Mouse (Mus musculus) layer of hippocampus, postnatal 14 days (tissue): Measurements from ENCODE around the gene Acat1. TPM values are rescaled to one million over a fixed set of nuclear protein-coding genes. Genes with fewer than 3 reads are reported as not detected.

ENCODE experiments used
- DNase-seq, 2 experiments: peaks; one replicate each; pipeline ENCODE4 v3.0.0; 2021 to 2022; ENCODE audit warnings: low spot score in 2 of 2, mixed read lengths in 1 of 2
- long read RNA-seq, 2 experiments: library from polyadenylated mRNA; stranded (forward); transcript quantifications; one replicate each; pipeline ENCODE4 v2.0.0; 2021
- total RNA-seq, 2 experiments: library from RNA; stranded (reverse); gene quantifications; 2 replicates each; pipeline ENCODE4 v1.2.3; 2021

The Acat1 gene
- total RNA-seq: 100 to 1,000 TPM in 1 of 2 experiments, 10 to 100 TPM in 1; 94.1 to 102 TPM
- long read RNA-seq, experiment 1, transcript Acat1-201 (12 exons, 3,405 nt): major isoform, 147 of 154 reads
- long read RNA-seq, experiment 1, partial matches to known transcripts: 2 of 154 reads
- long read RNA-seq, experiment 1, other reads (novel, unspliced or antisense): 5 of 154 reads
- long read RNA-seq, experiment 2, transcript Acat1-201 (12 exons, 3,405 nt): major isoform, 156 of 179 reads
- long read RNA-seq, experiment 2, partial matches to known transcripts: 10 of 179 reads
- long read RNA-seq, experiment 2, other reads (novel, unspliced or antisense): 12 of 179 reads

GRCm38 (mm10) chr9:53609968-53610781 lies at the start of gene Acat1:
Gene Acat1, minus strand, starts transcription at chr9:53610382.
- DNase-seq: peak; percentile 91 to 94

- no peak for DNase-seq
Observed at GRCm38 (mm10) chr9:53634796-53635195, 24.6 kb upstream of the Acat1 start.

GRCm38 (mm10) chr9:53615246-53615645 lies 5.1 kb upstream of the Acat1 start:
- DNase-seq: no peak

GRCm38 (mm10) chr9:53614286-53614685 lies 4.1 kb upstream of the Acat1 start:
- DNase-seq: no peak

GRCm38 (mm10) chr9:53609306-53609967 lies 745 bp downstream of the Acat1 start:
- peak in 1 of 2 experiments; percentile 15 for DNase-seq

GRCm38 (mm10) chr9:53607816-53608215 lies 2.4 kb downstream of the Acat1 start:
- DNase-seq: no peak

DNA sequence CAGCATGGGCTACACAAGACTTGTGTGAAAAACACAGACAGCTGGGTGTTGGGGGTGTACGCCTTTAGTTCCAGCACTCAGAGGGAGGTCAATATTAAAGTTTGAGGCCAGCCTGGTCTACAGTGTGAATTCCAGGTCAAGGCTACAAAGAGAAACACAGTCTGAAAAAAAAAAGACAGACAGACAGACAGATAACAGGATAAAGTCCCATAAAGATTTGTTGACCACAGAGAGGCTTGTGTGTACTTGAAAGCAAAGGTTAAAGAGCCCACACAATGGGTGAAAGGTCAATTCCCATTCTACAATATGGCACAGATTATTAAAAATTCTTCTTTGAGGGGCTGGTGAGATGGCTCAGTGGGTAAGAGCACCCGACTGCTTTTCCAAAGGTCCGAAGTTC lies 3.0 kb downstream of the Acat1 start:
- DNase-seq: no peak

GRCm38 (mm10) chr9:53604954-53605353 lies 5.2 kb downstream of the Acat1 start:
- DNase-seq: no peak

DNA sequence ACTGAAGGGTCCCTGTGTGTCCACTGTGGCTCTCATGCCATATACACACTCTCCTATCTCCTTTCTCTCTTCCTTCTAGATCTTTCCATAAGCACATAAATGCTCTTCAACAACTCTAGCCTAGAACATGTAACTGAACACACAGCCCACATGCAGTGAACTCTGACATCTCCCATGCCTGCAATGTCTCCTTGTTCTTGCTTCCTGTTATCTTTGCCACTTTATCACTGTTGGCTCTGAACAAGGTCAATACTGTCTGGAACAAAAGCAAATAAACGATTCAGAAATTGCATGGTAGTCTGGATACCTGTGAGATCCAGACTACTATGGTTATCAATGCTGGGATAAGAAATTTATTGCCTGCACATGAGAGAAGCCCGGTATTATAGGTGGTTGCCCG lies 6.3 kb downstream of the Acat1 start:
- no peak for DNase-seq

GRCm38 (mm10) chr9:53603384-53603783 lies 6.8 kb downstream of the Acat1 start:
- no peak for DNase-seq

GRCm38 (mm10) chr9:53601541-53601940 lies 8.6 kb downstream of the Acat1 start:
- no peak for DNase-seq

DNA sequence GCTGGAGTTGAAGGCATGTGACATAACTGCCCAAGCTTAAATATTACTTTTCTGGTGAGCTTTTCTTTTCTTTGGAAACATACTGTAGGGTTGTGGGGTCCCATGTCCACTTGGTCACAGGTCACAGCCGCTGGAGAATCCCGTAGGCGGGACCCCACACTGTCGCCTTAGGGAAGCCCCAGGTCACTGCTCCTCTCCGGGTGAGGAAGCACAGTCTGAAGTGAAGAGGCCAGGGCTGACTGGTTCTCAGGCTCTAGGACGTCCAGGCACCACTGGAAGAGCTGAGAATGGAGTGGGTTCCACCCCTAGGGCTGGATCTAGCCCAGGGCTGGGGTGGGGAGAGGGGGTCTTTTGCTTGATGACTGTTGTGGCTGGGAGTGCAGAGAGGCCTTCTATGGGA lies 11.6 kb downstream of the Acat1 start:
- no peak for DNase-seq

DNA sequence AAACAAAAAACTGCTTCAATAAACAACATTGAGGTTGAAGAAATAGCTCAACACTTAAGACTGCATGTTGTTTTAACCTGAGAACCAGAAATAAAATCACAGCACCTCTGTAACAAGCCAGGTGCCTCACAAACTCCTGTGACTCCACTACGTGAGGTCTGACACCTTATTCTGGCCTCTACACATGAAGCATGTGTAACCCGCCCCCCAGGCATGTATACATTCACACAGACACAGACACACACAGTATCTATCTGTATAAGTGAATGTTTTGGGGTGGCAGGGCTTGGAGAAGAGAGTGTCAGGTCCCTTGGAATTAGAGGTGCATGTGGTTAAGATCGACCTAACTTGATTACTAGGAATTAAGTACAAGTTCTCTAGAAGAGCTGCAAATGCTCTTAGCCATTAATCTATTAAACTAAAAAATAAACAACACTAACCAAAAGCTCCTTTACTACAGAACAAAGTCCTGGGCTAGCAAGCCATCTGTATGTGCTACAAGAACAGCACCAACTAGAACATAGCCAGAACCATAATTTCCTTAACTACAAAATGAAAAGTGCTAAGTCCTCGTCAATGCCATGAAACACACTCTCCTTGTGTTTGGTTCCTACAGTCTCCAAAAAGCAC lies 13.1 kb downstream of the Acat1 start:
- no peak for DNase-seq

DNA sequence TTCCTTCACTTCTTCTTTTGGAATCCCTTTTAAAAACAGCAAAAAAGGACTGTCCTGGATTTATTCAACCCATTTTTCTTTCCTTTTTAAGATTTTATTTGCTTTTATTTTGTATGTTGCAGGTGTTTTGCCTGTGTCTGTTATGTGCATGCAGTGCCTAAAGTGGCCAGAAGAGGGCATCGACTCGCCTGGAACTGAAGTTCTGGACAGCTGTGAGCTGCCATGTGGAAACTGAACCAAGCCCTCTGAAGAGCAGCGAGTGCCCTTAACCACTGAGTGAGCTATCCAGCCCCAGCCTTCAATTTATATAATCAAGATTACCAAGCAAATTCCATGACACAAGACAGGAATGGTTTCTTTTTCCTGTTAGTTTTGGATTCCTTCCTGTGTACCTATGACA lies 15.4 kb downstream of the Acat1 start:
- peak; percentile 51 to 60 for DNase-seq

GRCm38 (mm10) chr9:53581870-53582269 lies 28.3 kb downstream of the Acat1 start:
- DNase-seq: no peak

- DNase-seq: no peak
Observed at GRCm38 (mm10) chr9:53575721-53576120, 34.5 kb downstream of the Acat1 start.

- DNase-seq: no peak
Observed at GRCm38 (mm10) chr9:53572516-53573307, 37.5 kb downstream of the Acat1 start.

DNA sequence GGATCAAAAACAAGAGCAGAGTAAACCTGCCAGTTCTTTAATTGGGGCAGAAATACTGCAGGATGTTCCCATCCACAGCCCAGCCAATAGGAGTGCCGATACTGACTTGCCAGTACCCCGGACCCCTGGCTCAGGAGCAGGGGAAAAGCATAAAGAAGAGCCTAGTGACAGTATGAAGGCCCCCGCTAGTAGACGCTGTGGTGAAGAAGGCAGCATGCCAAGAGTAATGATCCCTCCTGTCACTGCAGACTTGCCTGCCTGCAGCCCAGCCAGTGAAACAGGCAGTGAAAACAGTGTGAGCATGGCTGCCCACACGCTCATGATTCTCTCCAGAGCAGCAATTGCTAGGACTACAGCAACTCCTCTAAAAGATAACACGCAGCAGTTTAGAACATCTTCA lies 39.5 kb downstream of the Acat1 start:
- peak; percentile 25 to 35 for DNase-seq

DNA sequence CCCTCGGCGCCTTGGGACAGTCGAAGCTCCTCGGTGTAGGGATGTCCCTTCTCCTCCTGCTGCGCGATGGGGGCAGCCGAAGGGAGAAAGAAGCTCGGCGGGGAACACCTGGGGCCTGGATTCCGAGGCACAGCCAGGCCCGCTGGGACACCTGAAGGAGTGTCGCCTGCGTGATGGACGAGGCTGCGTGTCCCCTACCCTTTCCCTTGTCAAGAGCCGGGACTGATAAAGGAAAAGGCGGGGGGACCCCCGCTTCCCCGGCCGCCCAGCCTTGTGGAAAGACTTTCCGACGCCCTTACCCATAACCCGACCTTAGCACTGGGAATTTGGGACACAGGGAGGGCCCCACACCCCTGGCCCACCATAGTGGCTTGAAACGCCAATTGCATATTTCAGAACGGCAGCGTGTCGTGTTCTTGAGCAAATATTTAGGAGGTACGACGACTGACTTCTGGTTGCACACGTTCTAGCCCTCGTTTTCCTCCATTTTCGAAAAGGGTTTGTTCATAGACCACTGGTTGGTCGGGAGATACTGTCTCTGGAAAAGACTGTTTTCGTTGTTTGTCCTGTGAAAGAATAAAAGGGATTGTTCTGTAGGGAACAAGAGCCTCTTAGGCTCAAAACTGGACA lies 72.7 kb downstream of the Acat1 start:
- DNase-seq: peak in 1 of 2 experiments; percentile 4
